Mouse (Mus musculus): Measurements from ENCODE around the gene Smg1. TPM values are rescaled to one million over a fixed set of nuclear protein-coding genes. Genes with fewer than 3 reads are reported as not detected.
A peak's percentile ranks its signal among the peaks of the same experiment; 100 is the strongest.

Gene Smg1
- polyA plus RNA-seq, 1 experiment from 2014 or later = 17.0 TPM

DNA sequence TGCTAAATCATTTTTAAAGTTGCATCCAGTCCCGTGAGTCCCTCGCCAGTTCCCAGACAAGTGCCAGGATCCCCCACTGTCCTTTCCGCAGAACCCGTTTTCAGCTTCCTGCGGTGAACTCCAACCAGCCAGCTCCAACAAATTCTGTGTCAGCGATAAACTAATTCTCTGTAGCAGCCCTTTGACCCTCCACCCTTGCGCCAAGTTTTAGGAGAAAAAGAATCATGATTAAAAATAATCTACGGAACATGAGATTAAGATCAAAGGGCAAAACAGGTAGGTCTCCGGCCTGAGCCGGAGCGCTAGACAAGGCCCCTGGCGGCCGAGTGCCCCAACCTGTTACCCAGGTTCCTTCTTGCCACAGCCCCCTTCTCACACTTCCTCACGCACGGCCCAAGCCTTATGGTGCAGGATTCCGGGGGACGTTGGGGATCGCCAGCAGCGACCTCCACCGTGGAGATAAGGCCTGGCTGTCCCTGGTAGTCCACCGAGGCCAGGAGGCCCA is 114.5 kb downstream of the Smg1 start:
- Histone ChIP-seq H3K4me1 (replicated peaks) (peaks cover 33% of the 10 kb centered on the region), H3K27ac (replicated peaks) (peak overlapping the region; percentile 91), H3K4me2 (peak overlapping the region; percentile 85), H3K27me3 (no peaks in the 10 kb centered on the region), H3K9me3 (no peaks in the 10 kb centered on the region), H3K36me3 (peaks cover 13% of the 10 kb centered on the region), H3K9ac (peak overlapping the region; percentile 88), H3K4me3 (peak overlapping the region; percentile 90)
- peak; percentile 81 for ATAC-seq (ENCODE audit: low read depth)
- under 1% methylated on average over 21 of the region's 21 CpGs for WGBS

DNA sequence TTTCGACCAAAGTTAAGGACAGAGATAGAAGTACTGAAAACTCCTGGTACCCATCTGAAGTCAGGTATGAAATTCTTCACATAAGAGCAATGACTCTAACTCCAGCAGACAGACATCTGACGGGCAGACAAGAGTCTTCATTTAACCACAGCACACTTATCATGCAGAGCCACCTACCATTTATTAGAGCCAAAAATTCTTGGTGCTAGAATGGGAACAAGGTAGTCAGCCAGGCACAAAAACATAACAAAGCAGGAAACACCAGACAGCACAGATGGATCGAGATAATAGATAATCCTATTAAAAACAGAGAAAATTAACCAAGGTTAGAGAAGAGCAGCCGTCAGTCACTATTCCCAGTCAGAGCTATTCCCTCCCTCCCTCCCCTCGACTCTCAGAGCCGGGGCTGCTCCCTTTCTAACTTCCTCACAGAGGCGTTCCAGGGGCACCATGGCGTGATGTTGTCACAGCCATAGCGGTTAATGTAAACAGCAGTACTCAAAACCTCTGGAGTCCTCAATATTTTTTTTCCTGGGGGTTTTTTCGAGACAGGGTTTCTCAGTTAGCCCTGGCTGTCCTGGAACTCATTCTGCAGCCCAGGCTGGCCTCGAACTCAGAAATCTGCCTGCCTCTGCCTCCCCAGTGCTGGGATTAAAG is 117.1 kb downstream of the Smg1 start:
- H3K4me2 ChIP-seq = no peak overlapping the region
- H3K9me3 ChIP-seq = no peaks in the 10 kb centered on the region
- peaks cover 33% of the 10 kb centered on the region for H3K4me1 ChIP-seq (replicated peaks)
- no peak for ATAC-seq (ENCODE audit: low read depth)
- peaks cover 29% of the 10 kb centered on the region for H3K36me3 ChIP-seq
- H3K4me3 ChIP-seq = no peak overlapping the region
- H3K27ac ChIP-seq (replicated peaks) = no peak overlapping the region
- no peaks in the 10 kb centered on the region for H3K27me3 ChIP-seq
- H3K9ac ChIP-seq = no peak overlapping the region
- WGBS = 82% methylated on average over 11 of the region's 11 CpGs

DNA sequence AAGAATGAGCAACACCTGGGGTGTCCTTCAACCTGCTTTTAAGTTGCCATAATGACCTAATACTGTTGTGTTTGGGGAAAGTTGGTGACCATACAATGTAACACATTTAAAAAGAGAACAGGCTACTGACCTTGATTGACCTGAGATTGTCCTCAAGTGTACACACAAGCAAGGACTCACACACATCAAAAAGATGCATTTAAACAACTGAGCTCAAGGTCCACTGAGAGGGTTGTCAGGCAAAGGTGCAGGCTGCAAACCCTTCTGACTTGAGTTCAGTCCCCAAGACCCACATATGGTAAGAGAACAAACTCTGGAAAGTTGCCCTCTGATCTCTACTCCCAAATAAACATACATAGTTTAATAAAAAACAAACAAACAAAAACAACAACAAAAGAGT is 117.7 kb downstream of the Smg1 start:
- Histone ChIP-seq H3K4me3 (no peak overlapping the region), H3K9ac (no peak overlapping the region), H3K9me3 (no peaks in the 10 kb centered on the region), H3K36me3 (peaks cover 35% of the 10 kb centered on the region), H3K4me1 (replicated peaks) (peaks cover 33% of the 10 kb centered on the region), H3K27me3 (no peaks in the 10 kb centered on the region), H3K4me2 (no peak overlapping the region), H3K27ac (replicated peaks) (no peak overlapping the region)
- ATAC-seq (ENCODE audit: low read depth) = no peak

DNA sequence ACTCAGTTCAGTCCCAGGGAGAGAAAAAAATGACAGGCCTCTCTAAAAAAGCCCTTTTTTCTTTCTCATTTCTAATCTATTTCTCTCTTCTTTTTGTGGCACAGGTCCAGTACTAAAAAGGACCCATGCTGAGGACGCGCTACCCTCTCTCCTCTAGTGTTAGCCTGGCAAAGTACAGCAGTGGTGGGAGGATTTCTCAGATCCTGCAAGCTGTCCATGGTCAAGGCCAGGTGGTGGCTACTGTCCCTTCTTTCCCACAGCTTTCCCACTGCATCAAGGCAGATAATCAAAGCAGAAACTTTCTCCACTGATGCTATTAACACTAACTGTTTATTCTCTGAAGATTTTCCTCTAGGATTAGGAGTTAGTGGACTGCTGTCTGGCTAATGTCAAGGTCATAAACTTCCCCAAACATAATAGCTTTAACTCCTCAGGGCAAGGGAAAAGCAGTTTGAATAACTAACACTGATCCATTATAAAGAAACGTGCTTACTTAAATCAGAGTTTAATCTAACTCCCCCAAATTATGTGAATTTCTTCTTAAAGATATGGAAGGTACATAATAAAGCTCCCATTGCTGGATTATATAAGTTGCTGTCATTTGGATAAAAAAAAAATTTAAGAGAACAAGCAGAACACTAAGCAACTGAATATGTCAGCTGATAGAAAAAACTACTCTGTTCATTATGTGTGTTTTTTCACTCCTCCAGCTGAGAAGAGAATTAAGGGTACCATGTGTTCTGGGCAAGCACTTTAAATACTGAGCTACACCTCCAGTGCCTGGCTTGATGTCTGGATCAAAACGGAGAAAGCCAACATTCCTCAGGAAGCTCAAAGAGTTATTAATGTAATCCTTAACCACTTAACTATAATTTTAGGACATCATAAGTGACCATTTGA is 119.7 kb downstream of the Smg1 start:
- 94% methylated on average over 4 of the region's 4 CpGs for WGBS
- Histone ChIP-seq H3K27me3 (no peaks in the 10 kb centered on the region), H3K27ac (replicated peaks) (no peak overlapping the region), H3K4me3 (no peak overlapping the region), H3K4me1 (replicated peaks) (peaks cover 27% of the 10 kb centered on the region), H3K4me2 (no peak overlapping the region), H3K9ac (no peak overlapping the region), H3K9me3 (no peaks in the 10 kb centered on the region), H3K36me3 (peaks cover 55% of the 10 kb centered on the region)
- no peak for ATAC-seq (ENCODE audit: low read depth)

DNA sequence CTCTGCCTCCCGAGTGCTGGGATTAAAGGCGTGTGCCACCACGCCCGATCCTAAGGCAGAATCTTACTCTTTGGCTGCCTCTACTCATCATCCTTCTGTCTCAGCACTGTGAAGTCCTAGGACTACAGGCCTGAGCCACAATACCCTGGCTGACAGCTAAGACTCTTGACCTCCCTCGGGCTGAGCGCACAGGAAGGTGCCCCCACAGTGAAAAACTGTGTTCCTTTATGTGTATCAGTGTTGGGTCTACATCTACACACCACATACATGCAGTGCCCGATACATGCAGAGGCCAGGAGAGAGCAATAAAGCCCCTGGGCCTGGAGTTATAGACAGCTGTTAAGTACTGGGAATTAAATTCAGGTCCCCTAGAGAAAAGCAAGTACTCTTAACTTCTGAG is 121.2 kb downstream of the Smg1 start:
- 93% methylated on average over 7 of the region's 7 CpGs for WGBS
- H3K4me2 ChIP-seq = no peak overlapping the region
- H3K27ac ChIP-seq (replicated peaks) = no peak overlapping the region
- no peaks in the 10 kb centered on the region for H3K9me3 ChIP-seq
- no peaks in the 10 kb centered on the region for H3K27me3 ChIP-seq
- H3K4me3 ChIP-seq = no peak overlapping the region
- H3K36me3 ChIP-seq = peaks cover 65% of the 10 kb centered on the region
- peaks cover 15% of the 10 kb centered on the region for H3K4me1 ChIP-seq (replicated peaks)
- ATAC-seq (ENCODE audit: low read depth) = no peak
- H3K9ac ChIP-seq = no peak overlapping the region

DNA sequence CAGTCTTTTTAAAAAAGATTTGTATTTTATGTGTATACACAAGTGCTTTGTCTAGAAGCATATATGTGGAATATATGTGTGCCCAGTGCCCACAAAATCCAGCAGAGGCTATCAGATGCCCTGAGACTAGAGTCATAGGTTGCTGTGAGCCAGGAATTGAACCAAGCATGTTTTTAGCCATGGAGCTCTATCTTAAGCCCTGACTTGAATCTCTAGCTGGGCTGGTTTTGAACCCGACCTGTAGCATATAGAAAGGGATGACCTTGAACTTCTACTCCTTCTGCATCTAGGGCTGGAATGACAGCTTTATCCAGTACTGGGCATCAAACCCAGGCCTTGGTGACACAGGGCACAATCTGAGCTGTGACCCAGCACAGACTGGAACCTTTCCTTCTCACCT is 122.8 kb downstream of the Smg1 start:
- 93% methylated on average over 1 of the region's 1 CpGs for WGBS
- no peak overlapping the region for H3K4me3 ChIP-seq
- no peak overlapping the region for H3K27ac ChIP-seq (replicated peaks)
- ATAC-seq (ENCODE audit: low read depth) = no peak
- no peaks in the 10 kb centered on the region for H3K9me3 ChIP-seq
- H3K4me1 ChIP-seq (replicated peaks) = peaks cover 8% of the 10 kb centered on the region
- H3K36me3 ChIP-seq = peaks cover 57% of the 10 kb centered on the region
- no peak overlapping the region for H3K9ac ChIP-seq
- no peak overlapping the region for H3K4me2 ChIP-seq
- no peaks in the 10 kb centered on the region for H3K27me3 ChIP-seq

DNA sequence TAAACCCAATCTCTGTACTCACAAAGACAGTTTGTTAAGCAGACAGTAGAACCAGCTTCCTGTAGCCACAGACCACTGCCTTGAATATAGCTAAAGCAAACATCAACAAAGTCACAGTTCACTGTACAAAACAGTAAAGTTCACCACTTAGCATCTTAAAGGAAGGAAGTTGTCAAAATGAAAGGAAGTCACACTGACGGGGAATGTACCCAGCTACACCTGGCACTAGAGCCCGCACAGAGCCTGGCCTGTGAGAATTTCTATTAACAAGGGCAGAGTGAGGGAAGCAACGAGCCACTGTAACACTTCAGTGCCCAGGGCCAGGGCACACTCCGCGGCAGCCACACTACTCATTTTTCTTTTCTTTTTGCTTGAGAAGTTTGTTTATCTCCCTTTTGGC is 123.5 kb downstream of the Smg1 start:
- H3K27ac ChIP-seq (replicated peaks) = no peak overlapping the region
- no peak for ATAC-seq (ENCODE audit: low read depth)
- no peak overlapping the region for H3K4me2 ChIP-seq
- H3K9ac ChIP-seq = no peak overlapping the region
- 93% methylated on average over 5 of the region's 5 CpGs for WGBS
- no peaks in the 10 kb centered on the region for H3K27me3 ChIP-seq
- H3K36me3 ChIP-seq = peaks cover 56% of the 10 kb centered on the region
- peaks cover 12% of the 10 kb centered on the region for H3K4me1 ChIP-seq (replicated peaks)
- H3K9me3 ChIP-seq = no peaks in the 10 kb centered on the region
- H3K4me3 ChIP-seq = no peak overlapping the region

DNA sequence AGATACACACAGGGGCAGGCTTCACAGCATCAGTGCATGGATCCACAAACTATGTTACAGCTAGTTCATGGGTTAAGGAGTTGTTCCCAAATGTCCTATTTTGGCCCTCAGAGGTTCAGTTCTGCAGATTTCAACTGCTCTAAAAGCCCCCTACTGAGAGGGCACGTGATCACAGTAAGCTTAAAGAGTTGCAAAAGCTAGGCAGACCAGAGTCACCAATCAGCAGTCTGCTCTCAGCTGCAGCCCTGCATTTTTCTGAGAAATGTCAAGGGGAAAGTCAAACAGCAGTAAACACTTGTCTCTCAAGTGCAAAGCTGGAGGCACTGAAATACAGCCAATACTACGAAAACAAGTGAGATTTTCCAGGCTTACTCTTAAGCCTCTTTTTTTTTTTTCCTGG is 124.3 kb downstream of the Smg1 start:
- 55% methylated on average over 2 of the region's 2 CpGs for WGBS
- no peak for ATAC-seq (ENCODE audit: low read depth)
- Histone ChIP-seq H3K9me3 (no peaks in the 10 kb centered on the region), H3K27me3 (no peaks in the 10 kb centered on the region), H3K4me2 (no peak overlapping the region), H3K27ac (replicated peaks) (no peak overlapping the region), H3K9ac (no peak overlapping the region), H3K4me1 (replicated peaks) (peaks cover 20% of the 10 kb centered on the region), H3K4me3 (no peak overlapping the region), H3K36me3 (peaks cover 58% of the 10 kb centered on the region)

DNA sequence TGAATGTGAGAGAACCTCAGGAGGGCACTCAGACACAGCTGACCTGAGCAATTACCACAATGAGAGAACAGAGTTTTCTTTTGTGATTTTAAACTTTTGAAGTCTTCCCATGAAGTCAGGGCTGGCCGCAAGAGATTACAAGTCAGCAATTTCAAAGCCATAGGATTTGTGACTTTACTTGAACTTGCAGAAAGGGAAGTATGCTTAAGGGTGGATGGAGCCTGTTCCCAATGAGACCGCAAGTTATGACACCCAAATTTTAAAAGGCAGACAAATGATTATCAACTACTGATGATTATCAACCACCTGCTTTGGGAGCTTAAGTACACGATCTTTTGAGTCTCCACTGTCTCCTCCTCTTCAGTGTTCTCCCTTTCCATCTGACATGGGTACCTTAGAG is 125.0 kb downstream of the Smg1 start:
- H3K4me3 ChIP-seq = no peak overlapping the region
- H3K9ac ChIP-seq = no peak overlapping the region
- 81% methylated on average over 3 of the region's 3 CpGs for WGBS
- H3K36me3 ChIP-seq = peaks cover 63% of the 10 kb centered on the region
- H3K27me3 ChIP-seq = no peaks in the 10 kb centered on the region
- no peaks in the 10 kb centered on the region for H3K9me3 ChIP-seq
- H3K4me1 ChIP-seq (replicated peaks) = peaks cover 27% of the 10 kb centered on the region
- H3K4me2 ChIP-seq = no peak overlapping the region
- H3K27ac ChIP-seq (replicated peaks) = no peak overlapping the region
- ATAC-seq (ENCODE audit: low read depth) = no peak

DNA sequence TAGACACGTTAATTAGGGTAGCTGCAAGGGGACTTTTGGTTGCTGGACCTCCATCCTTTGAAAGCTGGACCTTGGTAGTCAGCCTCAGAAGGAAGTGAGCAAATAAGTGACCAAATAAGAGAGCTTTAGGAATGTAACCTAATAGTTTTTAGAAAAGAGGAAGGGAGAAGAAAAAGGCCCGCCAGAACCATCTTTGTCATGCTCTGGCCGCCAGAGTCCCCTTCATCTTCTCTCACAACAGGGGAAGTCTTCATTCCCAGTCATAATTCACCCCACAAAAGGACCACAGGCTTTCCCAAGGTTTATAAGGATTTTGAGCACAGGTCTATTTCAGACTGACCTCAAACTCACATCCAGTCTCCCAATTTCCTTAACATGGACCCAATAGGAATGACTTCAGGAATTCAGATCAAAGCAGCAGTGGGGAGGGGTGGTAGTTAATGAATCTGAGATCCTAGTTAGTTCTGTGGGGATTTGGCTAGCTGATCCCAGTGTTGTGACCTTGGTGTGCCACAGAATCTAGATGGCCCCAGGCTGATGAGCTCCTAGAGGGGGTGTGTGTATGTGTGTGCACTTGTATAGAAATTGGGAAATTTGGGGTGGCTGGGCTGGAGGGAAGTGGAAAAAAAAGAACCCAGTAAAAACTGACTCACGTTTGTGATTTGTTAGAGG is 125.8 kb downstream of the Smg1 start:
- no peak overlapping the region for H3K4me2 ChIP-seq
- 25% methylated on average over 4 of the region's 4 CpGs for WGBS
- no peaks in the 10 kb centered on the region for H3K27me3 ChIP-seq
- ATAC-seq (ENCODE audit: low read depth) = no peak
- H3K4me1 ChIP-seq (replicated peaks) = peaks cover 35% of the 10 kb centered on the region
- H3K36me3 ChIP-seq = peaks cover 64% of the 10 kb centered on the region
- no peak overlapping the region for H3K9ac ChIP-seq
- no peaks in the 10 kb centered on the region for H3K9me3 ChIP-seq
- H3K4me3 ChIP-seq = no peak overlapping the region
- H3K27ac ChIP-seq (replicated peaks) = peak overlapping the region; percentile 39

DNA sequence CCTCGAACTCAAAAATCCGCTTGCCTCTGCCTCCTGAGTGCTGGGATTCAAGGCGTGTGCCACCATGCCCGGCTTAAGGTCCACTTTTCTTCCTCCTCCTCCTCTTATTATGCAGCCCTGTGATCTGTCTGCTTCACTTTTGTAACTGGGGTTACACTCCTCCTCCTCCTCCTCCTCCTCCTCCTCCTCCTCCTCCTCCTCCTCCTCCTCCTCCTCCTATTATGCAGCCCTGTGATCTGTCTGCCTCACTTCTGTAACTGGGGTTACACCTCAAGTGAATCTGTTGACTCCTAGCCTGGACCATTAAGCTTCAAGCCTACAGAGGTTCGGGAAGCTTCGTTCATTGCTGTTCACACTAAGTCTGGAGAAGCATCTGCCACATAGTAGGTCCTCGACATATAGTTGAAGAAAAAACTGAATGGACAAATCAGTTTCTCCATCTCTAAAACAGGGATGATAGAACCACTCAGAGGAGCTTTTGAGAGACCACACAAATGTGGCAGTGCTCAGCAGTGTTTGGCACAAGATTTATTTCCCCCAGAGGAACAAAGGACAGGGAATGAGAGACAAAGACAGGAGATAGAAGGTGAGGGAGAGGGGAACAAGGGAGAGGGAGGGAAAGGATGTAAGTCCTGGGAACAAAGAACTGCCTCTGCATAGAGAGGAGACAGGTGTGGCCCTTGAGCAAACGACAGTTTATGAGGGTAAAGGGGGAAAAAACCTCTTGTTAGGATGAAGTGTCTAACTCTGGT is 126.5 kb downstream of the Smg1 start:
- peak overlapping the region; percentile 69 for H3K4me2 ChIP-seq
- peaks cover 42% of the 10 kb centered on the region for H3K4me1 ChIP-seq (replicated peaks)
- no peaks in the 10 kb centered on the region for H3K27me3 ChIP-seq
- H3K9me3 ChIP-seq = no peaks in the 10 kb centered on the region
- ATAC-seq (ENCODE audit: low read depth) = 0 out of 2 replicates have a peak, but pooled peaks have one; percentile 15
- WGBS = 12% methylated on average over 8 of the region's 8 CpGs
- peak overlapping the region; percentile 78; the same call in 1 of the 2 replicates for H3K9ac ChIP-seq
- H3K36me3 ChIP-seq = peaks cover 65% of the 10 kb centered on the region
- peak overlapping the region; percentile 83 for H3K4me3 ChIP-seq
- peak overlapping the region; percentile 87 for H3K27ac ChIP-seq (replicated peaks)
